Mouse (Mus musculus) monocyte, adult 5-6 weeks (primary cell): ENCODE data around the gene Cdh18. TPM values are rescaled to one million over a fixed set of nuclear protein-coding genes. Genes with fewer than 3 reads are reported as not detected.

Experiments
- ATAC-seq: fragments of 153-309, 156-312 bp; replicated peaks from 2 replicates; pipeline ENCODE4 v1.8.0; 2017; ENCODE audit warnings: mild to moderate bottlenecking; ENCODE audit not compliant: low TSS enrichment, insufficient number of reproducible peaks, severe bottlenecking, poor library complexity, low FRiP score
- total RNA-seq: library from RNA; stranded (forward); fragments of 200-1000, 200-491, 200-594 nt; gene quantifications from 3 replicates; pipeline ENCODE4 v1.2.3, GENCODE M21; 2017

Cdh18 gene
- total RNA-seq, 1 experiment from 2014 or later, result not detected

DNA sequence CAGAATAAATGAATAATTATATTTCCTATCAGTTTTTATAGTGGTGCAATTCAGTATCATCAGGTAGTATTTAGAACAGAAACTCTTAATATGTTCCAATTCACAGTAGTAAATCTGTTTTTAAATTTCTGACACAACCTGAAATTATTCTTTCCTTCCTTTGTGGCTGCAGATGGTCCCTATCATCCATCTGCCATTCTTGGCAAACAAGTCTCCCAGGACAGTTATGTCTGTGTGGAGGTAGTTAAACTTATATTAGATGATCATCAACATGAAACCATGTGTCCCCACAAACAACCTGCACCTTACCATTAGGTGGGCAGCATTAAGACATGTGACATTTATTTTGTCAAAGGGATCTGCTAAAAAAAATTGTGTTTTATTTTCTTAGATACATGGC is 847.8 kb downstream of the Cdh18 start:
- ATAC-seq, result no peak

GRCm38 (mm10) chr15:23403792-23404191 is 855.0 kb downstream of the Cdh18 start:
- no peak for ATAC-seq

DNA sequence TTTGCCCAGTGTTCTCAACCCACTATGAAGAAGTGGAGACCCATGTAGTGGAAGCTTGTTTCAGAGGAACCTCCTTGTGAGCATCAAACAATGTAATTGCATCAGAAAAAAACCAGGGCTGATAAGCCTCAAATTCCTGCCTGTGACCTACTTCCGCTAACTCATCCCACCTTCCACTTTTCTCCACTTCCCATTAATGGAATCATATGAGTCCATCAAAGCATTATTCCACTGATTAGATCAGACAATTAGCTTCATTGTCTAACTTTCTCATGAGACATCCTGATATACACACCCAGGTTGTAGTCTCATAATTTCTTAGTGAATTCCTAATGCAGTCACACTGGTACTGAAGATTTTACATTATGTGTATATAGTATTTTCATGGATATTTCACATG is 859.4 kb downstream of the Cdh18 start:
- ATAC-seq, result no peak

DNA sequence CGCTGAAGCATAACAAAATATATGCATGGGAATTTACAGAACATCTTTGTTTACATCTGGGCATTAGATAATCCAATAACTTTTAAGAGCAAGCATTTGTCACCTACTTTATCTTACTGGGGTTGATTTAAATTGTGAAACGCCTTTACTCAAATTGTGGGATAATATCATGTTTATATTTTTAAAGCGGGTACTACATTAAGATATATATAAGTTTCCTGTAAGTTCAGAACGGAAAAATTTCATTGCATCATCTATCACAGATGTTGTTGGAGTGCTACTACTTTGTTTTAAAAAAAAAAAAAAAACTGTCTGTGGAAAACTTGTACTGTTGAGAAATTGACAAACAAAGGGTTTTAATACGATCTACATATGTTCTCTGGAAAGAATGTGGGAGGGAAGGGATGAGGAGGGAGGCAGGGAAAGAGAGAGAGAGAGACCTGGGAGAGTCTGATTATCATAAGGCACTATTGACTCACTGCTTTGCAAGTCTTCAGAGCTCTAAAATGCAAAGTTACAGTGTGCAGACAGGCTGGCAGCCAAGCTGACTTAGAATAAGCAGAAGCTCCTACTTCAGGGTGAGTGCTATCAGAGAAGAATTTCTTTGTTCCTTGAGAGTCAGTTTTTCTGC is 867.7 kb downstream of the Cdh18 start:
- no peak for ATAC-seq

GRCm38 (mm10) chr15:23418158-23418557 is 869.3 kb downstream of the Cdh18 start:
- ATAC-seq, result no peak

DNA sequence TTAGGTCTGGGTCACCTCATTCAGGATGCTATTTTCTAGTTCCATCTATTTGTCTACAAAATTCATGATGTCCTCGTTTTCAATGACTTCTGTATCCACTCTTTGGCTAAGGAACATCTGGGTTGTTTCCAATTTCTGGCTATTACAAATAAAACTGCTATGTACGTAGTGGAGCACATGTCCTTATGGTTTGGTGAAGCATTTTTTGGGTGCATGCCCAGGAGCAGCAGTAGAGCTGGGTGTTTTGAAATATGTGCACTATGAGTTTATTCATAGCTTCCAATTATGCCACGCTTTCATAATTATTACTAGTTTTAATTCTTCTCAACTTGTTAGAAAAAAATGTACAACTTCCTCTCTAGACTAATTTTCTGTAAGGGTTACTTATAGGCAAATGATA is 871.2 kb downstream of the Cdh18 start:
- no peak for ATAC-seq

DNA sequence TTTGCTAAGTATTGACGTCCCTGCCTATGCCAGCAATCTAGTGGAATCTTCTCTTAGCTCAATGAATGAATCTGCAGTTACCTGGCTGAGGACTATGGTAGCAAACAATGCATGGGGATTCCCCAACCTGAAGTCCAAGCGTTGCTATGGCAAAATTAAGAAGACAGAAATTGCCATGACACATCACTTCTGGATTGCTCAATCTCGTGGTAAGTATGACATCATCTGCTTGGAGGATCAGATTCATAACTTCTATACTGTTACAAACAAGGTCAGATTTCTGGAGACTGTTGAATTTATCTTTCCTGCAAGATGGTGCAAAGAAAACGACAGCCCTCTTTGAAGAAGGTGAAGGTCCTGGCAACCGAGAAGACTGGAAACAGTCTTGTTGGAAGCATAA is 881.2 kb downstream of the Cdh18 start:
- ATAC-seq, result no peak

DNA sequence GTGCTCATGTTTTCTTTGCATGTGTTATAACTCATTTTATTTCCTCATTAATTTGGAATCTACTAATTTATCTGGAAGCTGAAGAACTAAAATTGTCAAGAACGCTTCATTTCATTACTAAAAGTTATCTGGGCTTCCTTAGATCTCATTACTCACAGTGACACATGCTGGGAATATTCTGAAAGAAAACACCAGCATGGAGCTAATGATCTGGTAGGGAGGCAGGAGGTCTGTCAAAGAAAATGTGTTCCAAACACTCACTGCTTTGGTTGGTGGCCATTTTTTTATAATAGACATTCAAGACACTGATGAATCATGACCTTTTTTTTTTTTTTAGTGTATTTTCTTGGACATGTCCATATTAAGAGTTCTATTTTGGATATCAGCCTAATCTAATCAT is 899.7 kb downstream of the Cdh18 start:
- ATAC-seq, result no peak

DNA sequence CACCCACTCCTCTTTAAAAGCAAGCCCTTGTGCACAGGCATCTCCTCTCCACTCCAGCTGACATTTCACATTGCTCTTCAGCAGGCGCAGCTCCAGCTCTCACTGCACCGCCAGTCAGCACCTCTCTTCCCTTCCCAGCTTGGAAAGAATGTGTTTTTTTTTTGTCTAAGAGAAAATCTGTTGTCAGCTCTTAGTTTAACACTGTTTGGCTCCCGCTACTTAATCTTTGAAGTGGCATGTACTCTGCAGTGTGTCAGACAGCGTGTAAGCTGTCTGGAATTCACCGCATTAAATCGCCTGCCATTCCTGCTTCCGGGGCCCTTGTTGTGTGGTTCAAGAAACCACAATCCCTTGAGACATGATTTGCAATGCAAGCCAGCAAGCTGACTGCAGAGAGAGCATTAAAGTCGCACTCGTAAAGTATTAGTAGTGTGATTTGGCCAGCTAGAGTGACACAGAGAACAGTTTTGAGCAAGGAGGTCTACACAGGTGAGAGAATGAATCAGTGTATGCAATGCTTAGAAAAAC is 903.3 kb downstream of the Cdh18 start:
- no peak for ATAC-seq

GRCm38 (mm10) chr15:23453331-23453730 is 904.5 kb downstream of the Cdh18 start:
- ATAC-seq, result no peak

DNA sequence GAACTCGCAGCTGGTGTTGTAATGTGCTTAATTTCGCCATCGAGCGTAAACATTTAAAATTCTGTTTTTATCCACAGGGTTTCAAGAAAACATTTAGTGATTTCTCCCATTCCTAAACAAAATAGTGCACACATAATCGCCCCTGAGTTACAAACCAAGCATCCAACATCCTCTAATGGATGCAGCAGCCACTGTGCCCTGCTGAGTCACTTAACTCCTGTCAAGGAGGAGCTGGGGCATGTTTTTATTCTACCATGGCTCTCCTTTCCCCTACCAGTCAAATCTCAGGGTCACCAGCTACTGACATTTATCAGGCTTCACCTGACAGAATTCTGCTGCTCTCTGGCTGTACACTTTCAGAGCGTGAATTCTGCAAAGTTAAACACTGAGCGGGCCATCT is 906.5 kb downstream of the Cdh18 start:
- no peak for ATAC-seq

GRCm38 (mm10) chr15:23457401-23457800 is 908.6 kb downstream of the Cdh18 start:
- no peak for ATAC-seq

DNA sequence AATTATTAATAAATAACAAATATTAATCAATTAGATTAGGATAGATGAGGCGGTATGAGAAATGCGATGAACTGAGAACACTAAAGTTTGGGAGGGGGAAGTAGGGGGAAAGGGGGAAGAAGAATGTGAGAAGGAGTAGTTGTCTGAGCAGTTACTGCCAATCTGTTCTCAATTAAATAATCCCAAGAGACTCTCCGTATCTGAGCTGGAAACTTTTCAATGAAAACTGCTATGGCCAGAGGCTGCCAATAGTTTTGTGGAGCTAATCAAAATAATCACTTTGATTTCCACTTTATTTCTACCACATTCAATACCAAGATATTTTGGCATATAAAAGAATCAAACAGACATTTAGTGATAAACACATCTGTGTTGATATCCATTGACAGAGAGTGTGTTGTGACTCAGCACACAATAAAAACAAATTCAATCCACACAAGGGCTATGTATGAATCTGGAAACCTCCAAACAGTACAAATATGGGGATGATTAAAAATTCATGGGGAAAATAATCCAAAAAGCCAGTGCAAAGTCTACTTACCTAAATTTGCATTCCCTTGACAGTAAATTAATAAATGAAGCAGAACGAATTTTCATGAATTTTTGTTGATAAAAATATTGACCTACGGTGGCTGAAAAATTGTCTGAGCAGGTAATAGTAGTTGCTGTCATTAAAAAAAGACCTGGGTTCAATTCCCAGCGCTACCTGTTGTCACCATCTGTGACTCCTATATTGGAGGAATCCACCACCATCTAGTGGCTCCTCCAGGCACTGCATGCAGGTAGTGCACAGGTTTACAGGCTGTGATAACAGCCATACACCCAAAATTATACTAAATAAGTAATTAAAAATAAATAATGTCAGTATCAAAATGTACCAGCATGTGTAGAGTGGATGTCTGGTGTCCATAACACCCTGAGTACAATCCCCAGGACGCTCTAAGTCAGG is 922.0 kb downstream of the Cdh18 start:
- no peak for ATAC-seq

DNA sequence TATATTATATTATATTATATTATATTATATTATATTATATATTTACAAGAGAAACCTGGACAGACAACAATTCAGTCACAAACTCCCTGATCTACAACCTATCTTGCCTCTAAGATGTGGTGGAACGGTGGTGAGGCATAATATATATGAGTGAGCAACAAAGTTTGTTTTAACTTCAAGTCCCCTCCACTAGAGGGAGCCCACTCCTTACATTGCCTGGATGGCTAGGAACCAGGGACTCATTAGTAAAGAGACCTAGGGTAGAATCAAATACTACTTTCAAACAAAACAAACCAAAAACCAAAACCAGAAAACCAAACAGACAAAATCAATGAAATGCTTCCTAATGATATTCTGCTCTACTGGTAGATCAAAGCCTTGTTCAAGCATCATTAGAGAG is 937.5 kb downstream of the Cdh18 start:
- ATAC-seq, result no peak

- no peak for ATAC-seq
Measured at GRCm38 (mm10) chr15:23506480-23506879, 957.7 kb downstream of the Cdh18 start.

- no peak for ATAC-seq
Measured at GRCm38 (mm10) chr15:23509694-23510093, 960.9 kb downstream of the Cdh18 start.

GRCm38 (mm10) chr15:23515786-23516185 is 967.0 kb downstream of the Cdh18 start:
- ATAC-seq, result no peak

GRCm38 (mm10) chr15:23518079-23518478 is 969.3 kb downstream of the Cdh18 start:
- no peak for ATAC-seq
